Mouse (Mus musculus) stomach, embryonic 16.5 days (tissue): ENCODE measurements around the gene Fzr1. TPM values are rescaled to one million over a fixed set of nuclear protein-coding genes. Genes with fewer than 3 reads are reported as not detected.
A peak's percentile ranks its signal among the peaks of the same experiment; 100 is the strongest.

Experiments used
- ATAC-seq: fragments of 200-750 bp; cut with Nextera tagmentation; 2 replicates; pipeline ENCODE4 v1.8.0; 2017; ENCODE audit warnings: moderate number of reproducible peaks, moderate TSS enrichment; ENCODE audit not compliant: insufficient read depth, low FRiP score
- H3K27ac ChIP-seq: fragments of 300-500 bp; sonication (generic); 2 replicates; pipeline ENCODE4 v1.5.1; 2014; ENCODE audit warnings: low read length
- H3K27me3 ChIP-seq: fragments of 300-500 bp; sonication (generic); 2 replicates; pipeline ENCODE4 v1.6.1; 2014; ENCODE audit warnings: low read length, control low read depth, mixed read lengths; ENCODE audit not compliant: control insufficient read depth, insufficient read depth
- H3K36me3 ChIP-seq: fragments of 300-500 bp; sonication (generic); 2 replicates; pipeline ENCODE4 v1.6.1; 2014; ENCODE audit warnings: low read length; ENCODE audit not compliant: control insufficient read depth, insufficient read depth
- H3K4me1 ChIP-seq: fragments of 300-500 bp; sonication (generic); 2 replicates; pipeline ENCODE4 v1.6.1; 2014; ENCODE audit warnings: low read length, control low read depth, mixed read lengths; ENCODE audit not compliant: control insufficient read depth, insufficient read depth
- H3K4me2 ChIP-seq: fragments of 300-500 bp; sonication (generic); 2 replicates; pipeline ENCODE4 v1.6.1; 2014; ENCODE audit warnings: low read depth, low read length, mixed read lengths
- H3K4me3 ChIP-seq: fragments of 300-500 bp; sonication (generic); replicated peaks from 2 replicates; pipeline ENCODE4 v1.5.1; 2014; ENCODE audit warnings: mild to moderate bottlenecking, low read length
- H3K9ac ChIP-seq: fragments of 300-500 bp; sonication (generic); 2 replicates; pipeline ENCODE4 v1.6.1; 2014; ENCODE audit warnings: low read length
- H3K9me3 ChIP-seq: fragments of 300-500 bp; sonication (generic); replicated peaks from 2 replicates; pipeline ENCODE4 v1.6.1; 2016; ENCODE audit warnings: low read length, control low read depth; ENCODE audit not compliant: control insufficient read depth
- WGBS: fragments of 180-500 bp; shearing (Covaris S2); extraction: QIAGEN DNeasy Blood & Tissue Kit; methylation state at CpG from one replicate; pipeline ENCODE4 v1.1.7; 2014; 5-methylcytosine and 5-hydroxymethylcytosine counted together
- polyA plus RNA-seq: library from polyadenylated mRNA; unstranded; fragments of >200 nt; fragmentation: Nextera tagmentation; extraction: Ambion mirVana; gene quantifications from 2 replicates; pipeline ENCODE4 v1.2.1, GENCODE M21; 2015

Fzr1 gene
- polyA plus RNA-seq, 1 experiment from 2014 or later = 79.0 TPM

GRCm38 (mm10) chr10:81411471-81412400 lies 33.4 kb upstream of the Fzr1 start:
- H3K27ac ChIP-seq = peak overlapping the region; percentile 94
- peaks cover 94% of the 10 kb centered on the region for H3K4me1 ChIP-seq
- H3K9ac ChIP-seq = peak overlapping the region; percentile 65
- WGBS = 44% methylated on average over 18 of the region's 18 CpGs
- ATAC-seq = peak; percentile 7
- H3K27me3 ChIP-seq = no peaks in the 10 kb centered on the region
- no peaks in the 10 kb centered on the region for H3K9me3 ChIP-seq
- H3K4me2 ChIP-seq = peak overlapping the region; percentile 22
- H3K36me3 ChIP-seq = peaks cover 3% of the 10 kb centered on the region
- no peak overlapping the region for H3K4me3 ChIP-seq

GRCm38 (mm10) chr10:81410981-81411380 lies 32.7 kb upstream of the Fzr1 start:
- no peak for ATAC-seq
- Histone ChIP-seq H3K27me3 (no peaks in the 10 kb centered on the region), H3K27ac (peak overlapping the region; percentile 94), H3K9ac (no peak overlapping the region; the same call in 1 of the 2 replicates), H3K4me3 (no peak overlapping the region), H3K36me3 (peaks cover 8% of the 10 kb centered on the region), H3K4me2 (no peak overlapping the region), H3K4me1 (peaks cover 91% of the 10 kb centered on the region), H3K9me3 (no peaks in the 10 kb centered on the region)
- WGBS = 64% methylated on average over 9 of the region's 9 CpGs

- H3K4me3 ChIP-seq = no peak overlapping the region
- H3K4me1 ChIP-seq = peaks cover 85% of the 10 kb centered on the region
- 63% methylated on average over 4 of the region's 4 CpGs for WGBS
- H3K36me3 ChIP-seq = peaks cover 9% of the 10 kb centered on the region
- H3K4me2 ChIP-seq = no peak overlapping the region
- peak overlapping the region; percentile 42; the same call in 1 of the 2 replicates for H3K27ac ChIP-seq
- no peak for ATAC-seq
- H3K9me3 ChIP-seq = no peaks in the 10 kb centered on the region
- no peaks in the 10 kb centered on the region for H3K27me3 ChIP-seq
- H3K9ac ChIP-seq = peak overlapping the region; percentile 0; the same call in 1 of the 2 replicates
These were observed 32.0 kb upstream of the Fzr1 start for GRCm38 (mm10) chr10:81410350-81410749.

GRCm38 (mm10) chr10:81409330-81409729 lies 31.0 kb upstream of the Fzr1 start:
- no peak overlapping the region for H3K4me3 ChIP-seq
- peak overlapping the region; percentile 14; the same call in 1 of the 2 replicates for H3K9ac ChIP-seq
- no peaks in the 10 kb centered on the region for H3K9me3 ChIP-seq
- peak overlapping the region; percentile 70 for H3K27ac ChIP-seq
- WGBS = 30% methylated on average over 8 of the region's 8 CpGs
- H3K4me2 ChIP-seq = peak overlapping the region; percentile 11; the same call in 1 of the 2 replicates
- no peak for ATAC-seq
- peaks cover 75% of the 10 kb centered on the region for H3K4me1 ChIP-seq
- no peaks in the 10 kb centered on the region for H3K27me3 ChIP-seq
- peaks cover 9% of the 10 kb centered on the region for H3K36me3 ChIP-seq

- peak overlapping the region; percentile 14; the same call in 1 of the 2 replicates for H3K9ac ChIP-seq
- peak overlapping the region; percentile 70 for H3K27ac ChIP-seq
- no peak overlapping the region for H3K4me3 ChIP-seq
- peaks cover 9% of the 10 kb centered on the region for H3K36me3 ChIP-seq
- H3K4me1 ChIP-seq = peaks cover 71% of the 10 kb centered on the region
- no peaks in the 10 kb centered on the region for H3K27me3 ChIP-seq
- WGBS = 24% methylated on average over 9 of the region's 9 CpGs
- peak; percentile 34; the same call in 1 of the 2 replicates for ATAC-seq
- no peaks in the 10 kb centered on the region for H3K9me3 ChIP-seq
- peak overlapping the region; percentile 11; the same call in 1 of the 2 replicates for H3K4me2 ChIP-seq
These were observed 30.6 kb upstream of the Fzr1 start for GRCm38 (mm10) chr10:81408871-81409291.

- no peak overlapping the region for H3K4me2 ChIP-seq
- H3K36me3 ChIP-seq = peaks cover 9% of the 10 kb centered on the region
- no peak for ATAC-seq
- H3K4me3 ChIP-seq = no peak overlapping the region
- 56% methylated on average over 13 of the region's 13 CpGs for WGBS
- H3K9ac ChIP-seq = no peak overlapping the region
- no peaks in the 10 kb centered on the region for H3K9me3 ChIP-seq
- H3K4me1 ChIP-seq = peaks cover 69% of the 10 kb centered on the region
- H3K27me3 ChIP-seq = no peaks in the 10 kb centered on the region
- peak overlapping the region; percentile 70; the same call in 1 of the 2 replicates for H3K27ac ChIP-seq
These were observed 30.1 kb upstream of the Fzr1 start for GRCm38 (mm10) chr10:81408424-81408729.

- Histone ChIP-seq H3K4me2 (peak overlapping the region; percentile 38), H3K36me3 (peaks cover 9% of the 10 kb centered on the region), H3K9ac (peak overlapping the region; percentile 42; the same call in 1 of the 2 replicates), H3K4me3 (peak overlapping the region; percentile 28), H3K9me3 (no peaks in the 10 kb centered on the region), H3K27me3 (no peaks in the 10 kb centered on the region), H3K4me1 (peaks cover 69% of the 10 kb centered on the region), H3K27ac (peak overlapping the region; percentile 70)
- ATAC-seq = no peak
- 29% methylated on average over 31 of the region's 31 CpGs for WGBS
These were observed 29.5 kb upstream of the Fzr1 start for GRCm38 (mm10) chr10:81407539-81408423.

GRCm38 (mm10) chr10:81406504-81407440 lies 28.5 kb upstream of the Fzr1 start:
- Histone ChIP-seq H3K4me1 (peaks cover 69% of the 10 kb centered on the region), H3K27me3 (no peaks in the 10 kb centered on the region), H3K4me2 (peak overlapping the region; percentile 38), H3K4me3 (peak overlapping the region; percentile 28), H3K36me3 (peaks cover 9% of the 10 kb centered on the region; the same call in 1 of the 2 replicates), H3K9ac (peak overlapping the region; percentile 42; the same call in 1 of the 2 replicates), H3K9me3 (no peaks in the 10 kb centered on the region), H3K27ac (no peak overlapping the region)
- 47% methylated on average over 24 of the region's 24 CpGs for WGBS
- no peak for ATAC-seq
